Mouse (Mus musculus) cerebellum, adult 9-10 months (tissue): ENCODE data around the gene Cpne1.
A peak's percentile ranks its signal among the peaks of the same experiment; 100 is the strongest.

ENCODE experiments used
- DNase-seq: peaks from one replicate; pipeline ENCODE4 v3.0.0; 2022

Gene Cpne1

GRCm38 (mm10) chr2:156079183-156079560 lies 32.6 kb downstream of the Cpne1 start:
- no peak for DNase-seq

- no peak for DNase-seq
These were observed 33.2 kb downstream of the Cpne1 start for GRCm38 (mm10) chr2:156078421-156079182.

DNA sequence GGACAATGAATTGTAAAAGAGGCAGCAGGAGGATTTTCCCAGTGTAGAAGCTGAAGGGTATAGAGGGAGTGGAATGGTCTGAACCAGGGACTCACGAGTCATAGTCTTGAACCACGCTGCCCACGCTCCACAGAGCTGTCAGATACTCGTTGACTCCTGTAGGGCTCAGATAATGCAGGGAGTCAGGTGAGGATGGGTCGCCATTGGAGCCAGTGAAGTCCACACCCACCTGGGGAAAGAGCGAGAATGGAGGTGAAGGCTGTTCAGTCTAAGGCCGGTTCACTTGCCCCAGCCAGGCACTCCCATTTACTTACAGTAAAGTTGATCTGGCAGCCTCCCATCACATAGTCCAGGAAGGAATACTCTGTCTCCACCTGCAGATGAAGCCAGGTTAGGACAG lies 34.3 kb downstream of the Cpne1 start:
- DNase-seq: no peak

DNA sequence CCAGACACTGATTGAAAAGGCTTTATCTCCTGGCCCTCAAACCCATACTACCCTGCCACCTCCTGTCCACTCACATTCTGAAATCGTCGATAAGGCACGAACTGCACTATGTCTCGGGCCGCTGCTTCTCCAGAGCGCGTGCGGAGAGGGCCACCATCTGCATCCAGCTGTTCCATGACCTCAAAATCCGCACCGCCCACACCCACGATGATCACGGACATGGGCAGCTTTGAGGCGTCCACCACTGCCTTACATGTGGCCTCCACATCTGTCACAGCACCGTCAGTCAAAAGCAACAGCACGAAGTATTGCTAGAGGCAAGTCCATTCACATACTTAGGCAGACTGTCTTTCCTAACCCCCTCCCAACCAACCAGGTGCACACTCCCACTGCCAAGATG lies 38.0 kb downstream of the Cpne1 start:
- no peak for DNase-seq

GRCm38 (mm10) chr2:156071236-156071635 lies 40.5 kb downstream of the Cpne1 start:
- DNase-seq: no peak

- DNase-seq: peak; percentile 80
These were observed 43.8 kb downstream of the Cpne1 start for GRCm38 (mm10) chr2:156067916-156068315.

DNA sequence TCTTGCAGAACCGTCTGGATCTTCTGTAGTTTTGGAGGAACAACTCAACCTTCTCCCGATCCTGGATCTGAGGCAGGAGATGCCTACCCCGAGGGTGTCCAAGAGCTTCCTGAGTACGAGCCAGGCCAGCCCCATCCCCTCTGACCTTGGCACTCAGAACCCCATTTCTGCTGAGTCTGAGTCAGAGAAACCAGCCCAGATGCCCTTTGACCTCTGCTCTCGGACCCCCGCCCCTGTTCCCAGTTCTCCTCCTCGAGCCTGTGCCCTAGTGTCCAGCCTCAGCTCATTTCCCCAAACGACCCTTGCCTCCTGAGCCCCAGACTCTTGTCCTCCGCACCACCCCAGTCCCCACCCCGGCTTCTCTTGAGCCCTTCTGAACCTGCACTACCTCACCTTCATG lies 45.6 kb downstream of the Cpne1 start:
- DNase-seq: no peak

GRCm38 (mm10) chr2:156065099-156066041 lies 46.4 kb downstream of the Cpne1 start, which contains the start of gene Spag4:
TSS of gene Spag4 (plus strand) at chr2:156065175.
- peak; percentile 62 for DNase-seq

GRCm38 (mm10) chr2:156052816-156053215 lies 58.9 kb downstream of the Cpne1 start, which contains the start of gene Fer1l4:
TSS of gene Fer1l4 (minus strand) at chr2:156052947.
- DNase-seq: no peak

DNA sequence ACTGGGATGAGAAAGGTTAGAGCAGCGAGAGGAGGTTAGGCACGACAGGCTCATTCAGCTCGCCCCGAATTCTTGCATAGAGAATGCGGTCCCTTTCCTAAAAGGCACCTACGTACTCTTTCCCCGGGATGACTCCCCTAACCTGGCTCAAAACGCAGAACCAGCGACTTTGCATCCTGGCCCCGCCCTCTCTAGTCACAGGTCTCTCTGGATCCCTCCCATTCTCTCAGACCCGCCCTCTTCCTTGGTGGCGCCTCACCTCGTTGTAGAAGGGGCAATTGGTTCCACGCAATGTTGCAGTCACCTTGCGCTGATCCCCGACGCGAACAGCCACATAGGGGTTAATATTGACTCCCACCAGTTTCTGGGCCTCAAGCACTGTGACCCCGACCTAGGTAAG lies 63.8 kb downstream of the Cpne1 start:
- no peak for DNase-seq

DNA sequence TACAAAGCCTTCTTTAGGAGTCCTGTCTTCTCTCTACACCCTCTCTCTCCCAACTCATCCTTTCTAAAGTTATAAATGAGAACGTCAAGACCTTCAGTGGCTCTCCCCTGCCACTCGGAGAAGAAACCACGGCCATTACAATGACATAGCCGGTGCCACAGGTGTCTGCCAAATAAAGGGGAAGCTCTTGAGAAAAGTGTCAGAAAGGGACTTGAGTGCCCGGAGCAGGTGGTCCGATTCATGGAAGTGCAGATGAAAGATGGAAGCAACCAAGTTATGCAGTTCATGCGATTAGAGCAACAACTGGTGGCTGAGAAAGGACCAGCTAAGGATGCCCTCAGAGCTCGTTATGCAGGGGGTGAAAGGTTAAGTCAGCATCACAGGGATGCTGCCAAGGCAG lies 68.9 kb downstream of the Cpne1 start:
- no peak for DNase-seq

- DNase-seq: no peak
These were observed 72.4 kb downstream of the Cpne1 start for GRCm38 (mm10) chr2:156039390-156039789.

GRCm38 (mm10) chr2:156025482-156025881 lies 86.3 kb downstream of the Cpne1 start:
- DNase-seq: no peak
